Mouse (Mus musculus): ENCODE results near the gene Flt4.
A peak's percentile ranks its signal among the peaks of the same experiment; 100 is the strongest.
"Not testable (repeated sequence)": the region's sequence is repeated elsewhere in the genome, so short reads cannot be mapped to it uniquely, and the experiment has no call there.

The Flt4 gene

DNA sequence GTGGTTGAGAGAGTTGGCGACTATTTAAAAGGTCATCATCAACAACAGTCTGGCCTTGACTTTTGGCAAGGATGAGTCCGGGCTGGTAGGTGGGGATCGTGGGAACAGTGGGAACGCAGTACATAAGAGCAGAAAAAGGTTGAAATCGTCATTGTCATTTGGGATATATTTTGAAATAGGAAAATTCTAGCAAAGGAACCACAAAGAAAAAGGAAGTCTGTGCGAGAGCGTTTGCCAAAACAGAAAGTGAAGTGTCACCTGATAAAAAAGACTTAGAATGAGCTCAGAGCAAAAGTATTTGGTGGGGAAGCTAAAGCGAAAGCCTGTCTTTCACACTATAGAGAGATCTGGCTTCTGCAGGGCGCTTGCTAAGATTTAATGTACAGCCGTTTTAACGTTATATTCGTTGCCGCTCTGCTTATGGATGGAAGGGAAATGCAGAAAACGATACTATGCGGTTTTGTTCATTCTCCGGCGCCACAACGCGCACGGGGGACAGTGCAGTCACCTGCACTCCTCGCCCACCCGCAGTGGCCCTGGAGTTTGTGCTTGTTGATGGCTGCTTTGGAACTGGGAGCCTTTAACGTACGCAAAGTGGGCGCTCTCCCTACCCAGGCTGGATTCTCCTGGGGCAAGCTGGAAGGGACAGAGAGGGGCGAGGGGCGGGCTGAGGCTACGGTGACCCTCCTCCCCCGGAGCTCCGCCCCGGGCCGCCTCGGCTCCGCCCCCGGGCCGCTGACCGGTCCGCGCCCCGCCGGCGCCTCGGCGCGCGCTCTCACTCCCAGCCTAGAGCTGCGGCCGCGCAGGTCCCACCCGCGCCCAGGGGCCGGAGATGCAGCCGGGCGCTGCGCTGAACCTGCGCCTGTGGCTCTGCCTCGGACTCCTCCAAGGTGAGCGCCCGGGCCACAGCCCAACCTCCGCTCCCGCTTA is at the start of gene Flt4:
Flt4 (plus strand) TSS at position 326 of the 930 bp plus-strand sequence.
- DNase-seq (ENCODE audit: low spot score in 2 of 2), result not testable (repeated sequence)

- not testable (repeated sequence) for DNase-seq (ENCODE audit: low spot score in 2 of 2)
Measured at GRCm38 (mm10) chr11:49575054-49575453, 34.0 kb upstream of the Flt4 start.

DNA sequence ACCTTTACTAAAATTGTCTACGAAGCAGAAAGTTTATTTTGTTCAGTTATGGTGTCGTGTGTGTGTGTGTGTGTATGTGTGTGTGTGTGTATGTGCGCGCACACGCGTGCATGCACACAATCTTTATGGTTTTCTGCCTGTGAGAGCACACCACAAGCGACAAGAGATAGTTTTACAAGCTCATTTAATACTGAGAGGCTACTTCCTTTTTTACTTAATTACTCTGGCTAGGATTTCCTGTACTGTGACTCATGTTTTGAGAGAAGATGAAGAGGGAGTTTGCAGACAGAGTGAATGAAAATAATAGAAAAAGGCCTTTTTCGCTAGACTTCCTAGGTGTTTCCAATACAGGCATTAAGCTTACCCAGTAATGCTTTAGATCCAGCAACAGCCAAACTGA is 28.6 kb upstream of the Flt4 start:
- not testable (repeated sequence) for DNase-seq (ENCODE audit: low spot score in 2 of 2)

- no peak for DNase-seq (ENCODE audit: low spot score in 2 of 2)
Measured at GRCm38 (mm10) chr11:49590213-49590612, 18.9 kb upstream of the Flt4 start.

GRCm38 (mm10) chr11:49597149-49597548 is 11.9 kb upstream of the Flt4 start:
- peak in 1 of 2 experiments; percentile 11 for DNase-seq (ENCODE audit: low spot score in 2 of 2)

- not testable (repeated sequence) for DNase-seq (ENCODE audit: low spot score in 2 of 2)
Measured at GRCm38 (mm10) chr11:49608306-49608705, 757 bp upstream of the Flt4 start.

DNA sequence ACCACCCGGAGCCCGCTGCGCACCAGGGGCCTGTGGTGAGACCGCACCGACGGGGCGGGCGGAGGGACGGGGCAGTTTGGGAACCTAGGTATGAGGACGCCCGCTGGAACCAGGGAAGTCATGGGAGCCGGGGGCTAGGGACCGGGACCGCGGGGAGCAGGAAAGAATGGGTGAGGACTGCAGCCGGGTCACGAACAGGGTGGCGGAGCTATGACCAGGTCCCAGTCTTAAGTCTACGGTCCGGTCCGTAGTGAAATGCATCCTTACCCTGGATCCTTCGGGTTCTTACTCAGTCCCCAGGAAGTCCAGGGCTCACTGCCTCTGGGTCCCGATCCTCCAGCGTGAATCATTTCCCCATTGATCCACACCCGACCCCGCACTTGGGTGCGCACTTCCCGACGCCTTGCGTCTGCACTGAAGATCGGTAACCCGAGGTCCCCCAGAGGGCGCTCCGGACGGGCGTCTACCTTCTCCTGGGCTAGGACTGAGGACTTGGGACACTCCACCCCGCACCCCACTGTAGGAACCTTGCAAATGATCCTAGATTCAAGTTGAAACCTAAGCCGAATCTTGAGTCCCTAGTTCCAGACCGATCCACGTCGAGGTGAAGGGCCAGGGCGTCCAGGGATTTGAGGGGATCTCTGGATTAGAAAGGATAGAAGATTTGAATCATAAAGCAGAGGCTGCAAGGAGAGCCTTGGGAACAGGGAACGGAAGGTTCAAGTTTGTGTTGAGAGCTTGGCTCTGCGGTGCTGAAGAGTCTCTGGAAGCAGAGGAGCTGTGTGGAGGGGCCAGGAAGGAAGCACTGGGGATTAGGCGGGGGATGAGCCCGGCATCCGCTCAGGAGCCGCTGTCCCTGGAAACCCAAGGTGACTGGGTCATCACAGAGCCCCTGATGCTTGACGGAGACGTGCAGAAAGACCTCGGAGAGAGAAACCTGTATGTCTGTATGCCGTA is 1.1 kb downstream of the Flt4 start:
- not testable (repeated sequence) for DNase-seq (ENCODE audit: low spot score in 2 of 2)

DNA sequence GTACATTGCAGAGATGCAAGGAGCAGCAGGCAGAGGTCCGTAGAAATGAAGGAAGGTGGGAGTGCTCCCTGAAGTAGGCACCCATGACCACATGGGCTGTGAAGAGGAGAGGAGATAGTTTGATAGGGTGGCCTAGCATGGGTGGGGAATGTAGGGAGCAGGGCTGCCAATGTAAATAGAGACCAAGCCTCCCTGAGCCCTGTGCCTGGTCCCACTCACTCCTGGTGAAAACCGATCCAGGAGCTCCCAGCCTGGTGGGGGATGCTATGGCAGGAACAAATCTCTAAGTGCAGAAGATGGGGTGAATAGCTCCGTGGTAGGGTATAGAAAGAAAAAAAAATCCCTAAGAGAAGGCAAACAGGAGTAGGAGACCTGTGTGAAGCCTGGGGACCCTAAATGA is 2.3 kb downstream of the Flt4 start:
- DNase-seq (ENCODE audit: low spot score in 2 of 2), result not testable (repeated sequence)

- no peak for DNase-seq (ENCODE audit: low spot score in 2 of 2)
Measured at GRCm38 (mm10) chr11:49612154-49612553, 3.1 kb downstream of the Flt4 start.

DNA sequence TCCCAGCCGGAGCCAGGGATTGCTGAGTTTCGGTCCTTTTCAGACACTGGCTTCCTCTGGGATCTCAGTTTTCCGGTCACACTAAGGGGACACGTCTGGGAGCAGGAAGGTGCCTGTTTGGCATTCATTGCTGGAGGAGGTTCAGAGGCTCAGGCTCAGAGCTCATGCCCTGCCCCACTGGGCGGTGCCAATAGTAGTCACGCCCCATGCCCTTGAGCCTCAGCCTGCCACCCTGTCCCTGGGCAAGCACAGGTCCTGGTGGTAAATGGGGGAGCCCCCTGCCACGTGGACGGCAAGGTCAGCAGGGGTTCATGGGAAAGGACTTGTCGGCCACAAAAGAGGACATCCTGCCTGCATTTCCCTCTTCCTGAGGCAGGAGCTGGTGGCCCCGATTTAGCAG is 4.3 kb downstream of the Flt4 start:
- no peak for DNase-seq (ENCODE audit: low spot score in 2 of 2)

DNA sequence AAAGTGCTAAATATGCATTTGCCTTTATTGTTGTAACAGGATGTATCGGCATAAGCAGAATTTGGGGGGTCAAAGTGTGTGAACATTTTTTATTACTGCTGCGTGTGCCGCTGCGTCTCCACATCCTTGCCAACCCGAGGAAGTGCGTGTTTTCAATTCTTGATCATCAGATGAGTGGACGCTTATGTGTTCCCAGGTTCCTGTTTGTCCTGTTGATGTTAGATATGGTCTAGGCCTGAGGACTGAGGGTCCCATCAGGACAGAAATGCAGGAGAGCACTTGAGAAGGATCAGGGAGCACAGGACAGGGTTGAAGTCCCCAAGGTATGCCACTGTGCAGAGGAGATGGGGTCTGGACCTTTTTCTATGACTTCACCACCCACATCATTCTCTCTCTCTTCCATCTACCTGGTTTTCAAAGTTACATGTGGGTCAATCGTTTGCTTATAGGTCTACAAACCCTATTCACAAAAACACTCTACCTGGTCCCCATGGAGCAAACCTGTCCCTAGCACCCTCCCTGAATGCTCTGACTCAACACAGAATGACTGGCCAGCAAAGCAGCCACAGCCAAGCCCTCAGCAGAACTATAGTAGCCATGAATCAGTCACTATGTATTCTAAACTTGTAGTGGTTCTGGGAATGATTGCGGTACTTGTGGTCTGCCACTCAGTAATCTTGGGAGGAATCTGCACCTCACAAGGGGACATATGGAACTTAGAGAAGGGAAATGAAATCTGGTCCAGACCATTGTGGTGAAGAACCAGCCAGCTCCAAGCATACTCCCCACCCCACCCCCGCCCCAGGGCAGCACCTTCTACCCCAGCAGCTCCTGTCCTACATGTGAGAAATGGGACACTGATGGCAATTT is 7.0 kb downstream of the Flt4 start:
- no peak for DNase-seq (ENCODE audit: low spot score in 2 of 2)

- DNase-seq (ENCODE audit: low spot score in 2 of 2), result no peak
Measured at GRCm38 (mm10) chr11:49618476-49618875, 9.4 kb downstream of the Flt4 start.

DNA sequence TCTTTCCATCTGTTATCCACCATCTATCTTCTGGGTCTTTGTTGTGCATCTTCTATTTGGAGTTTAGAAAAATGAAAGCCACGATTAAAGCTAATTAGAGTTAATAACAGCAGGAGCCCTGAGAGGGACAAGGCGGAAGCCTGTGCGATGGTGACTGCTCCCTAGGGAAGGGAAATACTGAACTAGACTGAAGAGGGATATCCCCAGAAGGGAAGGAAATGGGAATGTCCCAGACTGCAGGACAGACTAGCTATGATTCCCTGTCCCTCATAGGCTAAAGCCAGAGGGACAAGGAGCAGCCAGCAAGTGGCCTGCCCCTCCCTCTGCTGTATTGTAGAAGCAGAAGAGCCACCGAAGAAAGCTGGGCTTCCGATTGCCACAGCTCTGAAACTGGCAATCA is 12.9 kb downstream of the Flt4 start:
- DNase-seq (ENCODE audit: low spot score in 2 of 2), result no peak

- DNase-seq (ENCODE audit: low spot score in 2 of 2), result no peak
Measured at GRCm38 (mm10) chr11:49624156-49624555, 15.1 kb downstream of the Flt4 start.

DNA sequence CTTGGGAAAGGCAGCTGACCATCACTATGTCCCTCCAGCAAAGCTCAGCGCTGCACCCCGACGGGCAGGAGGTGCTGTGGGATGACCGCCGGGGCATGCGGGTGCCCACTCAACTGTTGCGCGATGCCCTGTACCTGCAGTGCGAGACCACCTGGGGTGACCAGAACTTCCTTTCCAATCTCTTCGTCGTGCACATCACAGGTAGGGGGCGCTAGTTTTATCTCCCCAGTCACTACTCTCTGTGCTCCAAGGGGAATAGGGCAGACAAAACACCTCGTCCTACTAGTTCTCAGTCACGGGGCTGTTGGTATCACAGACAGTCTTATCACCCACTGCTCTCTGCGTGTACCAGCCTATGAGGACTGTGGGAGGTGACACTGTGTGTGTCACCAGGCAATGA is 16.8 kb downstream of the Flt4 start:
- no peak for DNase-seq (ENCODE audit: low spot score in 2 of 2)

GRCm38 (mm10) chr11:49626748-49627147 is 17.7 kb downstream of the Flt4 start:
- no peak for DNase-seq (ENCODE audit: low spot score in 2 of 2)

DNA sequence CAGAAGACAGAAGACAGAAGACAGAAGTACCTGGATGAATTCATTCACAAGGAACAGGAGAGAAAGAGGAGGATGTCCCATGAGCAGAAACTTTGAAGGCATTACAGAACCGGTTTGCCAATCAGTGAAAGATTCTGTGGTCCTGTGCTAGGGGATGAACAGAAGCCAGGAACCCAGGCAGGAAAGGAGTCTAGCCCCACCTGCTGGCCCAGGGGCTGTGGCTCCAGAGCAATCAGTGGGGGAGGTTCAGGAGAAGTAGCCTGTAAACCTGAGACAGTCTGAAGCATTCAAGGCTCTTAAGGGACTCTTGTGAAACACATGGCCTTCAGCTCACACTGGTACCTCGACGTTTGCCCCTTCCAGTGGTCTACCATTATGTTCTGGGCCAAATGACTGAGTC is 22.1 kb downstream of the Flt4 start:
- DNase-seq (ENCODE audit: low spot score in 2 of 2), result no peak

GRCm38 (mm10) chr11:49632256-49632655 is 23.2 kb downstream of the Flt4 start:
- DNase-seq (ENCODE audit: low spot score in 2 of 2), result no peak

- no peak for DNase-seq (ENCODE audit: low spot score in 2 of 2)
Measured at GRCm38 (mm10) chr11:49634101-49634500, 25.0 kb downstream of the Flt4 start.

DNA sequence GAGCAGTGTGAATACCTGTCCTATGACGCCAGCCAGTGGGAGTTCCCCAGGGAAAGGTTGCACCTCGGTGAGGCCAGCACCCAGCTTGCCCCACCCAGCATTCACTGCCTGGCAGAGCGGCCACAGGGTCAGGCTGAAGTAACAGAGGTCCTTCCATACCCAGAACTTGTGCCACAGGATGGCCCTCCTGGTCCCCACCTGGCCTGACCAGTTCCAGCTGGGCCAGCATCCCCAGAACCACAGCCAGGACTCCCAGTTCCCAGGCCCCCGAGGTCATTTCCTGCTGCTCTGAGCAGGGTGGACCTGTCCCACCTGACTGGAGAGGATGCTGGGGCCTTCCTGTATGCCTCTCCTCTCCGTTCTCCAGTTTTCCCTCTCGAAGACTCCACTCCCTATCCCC is 26.6 kb downstream of the Flt4 start:
- DNase-seq (ENCODE audit: low spot score in 2 of 2), result no peak

DNA sequence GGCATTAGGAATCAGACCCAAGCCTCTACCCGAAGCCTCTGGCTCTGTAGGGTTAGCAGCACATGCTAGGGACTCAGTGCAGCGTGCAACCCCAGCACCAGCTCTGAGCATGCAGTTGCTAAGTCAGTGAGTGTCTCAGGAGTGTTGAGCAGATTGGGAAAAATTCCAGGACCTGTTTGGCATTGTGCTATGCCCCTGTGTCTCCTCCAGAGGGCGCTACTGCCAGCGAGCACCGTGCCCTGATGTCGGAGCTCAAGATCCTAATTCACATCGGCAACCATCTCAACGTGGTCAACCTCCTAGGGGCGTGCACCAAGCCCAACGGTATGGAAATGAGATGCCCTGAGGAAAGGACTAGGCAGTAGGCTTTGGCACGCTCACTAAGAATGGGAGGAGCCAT is 27.4 kb downstream of the Flt4 start:
- DNase-seq (ENCODE audit: low spot score in 2 of 2), result no peak
